Mouse (Mus musculus) thymus, adult 2 months (tissue): Measurements from ENCODE around the gene Robo1.

Experiments used
- CTCF ChIP-seq: fragments of 200-500 bp; IDR thresholded peaks from 2 replicates; pipeline ENCODE4 v1.5.1; 2012; ENCODE audit warnings: mild to moderate bottlenecking, control low read depth, low read length, moderate library complexity, borderline replicate concordance; ENCODE audit not compliant: control insufficient read depth, poor library complexity, insufficient read depth; ENCODE audit errors: extremely low read depth
- POLR2A ChIP-seq: fragments of 200-500 bp; IDR thresholded peaks from 2 replicates; pipeline ENCODE4 v1.6.1; 2012; ENCODE audit warnings: mild to moderate bottlenecking, low read length, control low read depth, moderate library complexity; ENCODE audit not compliant: control insufficient read depth, poor library complexity, insufficient read depth; ENCODE audit errors: extremely low read depth

DNA sequence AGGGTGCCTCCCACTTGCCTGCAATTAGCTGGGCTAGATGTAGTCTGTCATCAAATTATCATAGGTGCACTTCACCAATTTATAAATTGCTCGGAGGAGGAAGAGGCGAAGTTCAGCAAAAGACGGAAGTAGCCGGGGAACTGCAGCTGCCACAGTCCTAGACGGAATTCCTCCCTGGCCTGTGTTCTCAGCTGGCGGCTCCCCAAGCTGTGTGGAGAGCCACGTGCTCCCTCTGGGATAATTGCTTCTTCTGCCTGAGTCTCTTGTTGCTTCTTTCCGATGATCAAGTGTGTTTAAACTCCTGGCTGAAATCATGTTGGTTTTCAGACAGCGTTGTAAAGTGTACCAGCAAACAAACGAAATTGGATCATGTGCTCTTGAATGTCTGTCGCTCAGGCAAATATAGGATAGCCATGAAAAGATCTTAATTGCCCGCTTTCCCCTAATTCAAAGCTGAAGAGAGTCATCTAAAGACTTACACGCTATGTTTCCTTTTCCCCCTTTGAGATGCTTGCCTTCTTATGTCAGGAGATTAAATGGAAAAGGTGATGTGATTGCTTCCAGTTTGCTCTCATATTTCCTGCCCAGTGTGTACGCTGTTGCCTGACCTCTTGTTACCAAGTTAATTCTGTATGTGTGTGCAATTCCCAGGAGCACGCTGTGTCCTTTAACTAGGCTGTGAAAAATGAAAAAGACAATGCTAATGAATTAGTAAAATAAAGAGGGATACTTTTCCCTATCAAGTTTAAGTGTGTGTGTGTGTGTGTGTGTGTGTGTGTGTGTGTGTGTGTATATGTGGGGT is 616.5 kb downstream of the Robo1 start:
- no peak for TF ChIP-seq CTCF
- TF ChIP-seq POLR2A, result no peak
